Mouse (Mus musculus) Patski (cell line): ENCODE results near the gene Gm12248. TPM values are rescaled to one million over a fixed set of nuclear protein-coding genes. Genes with fewer than 3 reads are reported as not detected.
A peak's percentile ranks its signal among the peaks of the same experiment; 100 is the strongest.
"Not testable (repeated sequence)": the region's sequence is repeated elsewhere in the genome, so short reads cannot be mapped to it uniquely, and the experiment has no call there.

Source experiments
- ATAC-seq: fragments of 100-300 bp; one replicate; pipeline ENCODE4 v1.8.0; 2021
- CTCF ChIA-PET: fragments of 350-600 bp; sonication (Branson Sonifier 250); formaldehyde crosslinking; loops from one replicate; lab custom pipeline; 2022; ENCODE audit warnings: inconsistent platforms; lab: Charles Lee
- POLR2A ChIA-PET: fragments of 350-600 bp; sonication (Branson Sonifier 250); formaldehyde crosslinking; loops from one replicate; lab custom pipeline; 2022; ENCODE audit warnings: antibody characterized with exemption, inconsistent platforms; lab: Charles Lee
- DNase-seq: peaks from one replicate; pipeline ENCODE4 v3.0.0-alpha.2; 2011; ENCODE audit warnings: low read depth, low spot score
- H3K27me3 ChIP-seq: fragments of 371-371 bp; one replicate; pipeline ENCODE4 v1.5.1; 2021
- CTCF ChIP-seq: fragments of 100-300 bp; IDR thresholded peaks from one replicate; pipeline ENCODE4 v1.5.1; 2021
- in situ Hi-C: fragments of 300-500 bp; cut with MboI; formaldehyde crosslinking; loops from 3 replicates; pipeline ENCODE4 v1.11.1; 2018; ENCODE audit warnings: low pct_unique_long_range_greater_than_20kb, mixed read lengths
- polyA plus RNA-seq: library from polyadenylated mRNA; unstranded; gene quantifications from one replicate; pipeline ENCODE4 v1.2.3, GENCODE M21; 2021

The Gm12248 gene
- polyA plus RNA-seq, 1 experiment from 2014 or later, result not detected

GRCm38 (mm10) chr11:58092541-58092940 is 393 bp downstream of the Gm12248 start:
- no peaks in the 10 kb centered on the region for H3K27me3 ChIP-seq
- in situ Hi-C loops, result no loop called here
- POLR2A ChIA-PET, result no interaction called here
- no peak for TF ChIP-seq CTCF
- DNase-seq, result no peak
- no peak for ATAC-seq
- CTCF ChIA-PET, result interaction anchor here (1.0 kb wide), 1 partner anchor 19 kb away, joined by 3 read pairs; no protein-coding TSS in a partner anchor

DNA sequence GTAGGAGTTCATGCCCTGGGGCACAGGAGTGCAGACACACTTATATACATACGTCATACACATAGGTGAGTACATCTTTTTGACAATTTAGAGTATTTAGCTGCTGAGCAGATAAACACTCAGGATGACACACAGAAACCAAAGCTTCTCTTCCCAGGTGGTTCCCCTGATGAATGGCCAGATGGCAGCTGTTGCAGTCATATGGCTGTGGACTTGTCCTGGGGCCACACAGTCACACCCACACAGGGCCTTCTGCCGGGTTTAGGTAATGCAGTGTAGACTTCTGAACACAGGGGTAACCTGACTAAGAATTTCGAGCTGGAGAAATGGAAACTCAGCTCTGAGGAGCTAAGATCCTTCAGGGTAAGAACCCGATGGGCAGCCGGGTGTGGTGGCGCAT is 11.2 kb downstream of the Gm12248 start:
- DNase-seq (no peak), ATAC-seq (no peak)
- in situ Hi-C loops, result no loop called here
- TF ChIP-seq CTCF, result no peak
- ChIA-PET POLR2A (interaction anchor here (0.6 kb wide), 1 partner anchor 129 kb away, joined by 5 read pairs; no protein-coding TSS in a partner anchor), CTCF (no interaction called here)
- no peaks in the 10 kb centered on the region for H3K27me3 ChIP-seq

GRCm38 (mm10) chr11:58077270-58077669 is 15.7 kb downstream of the Gm12248 start:
- in situ Hi-C loops, result no loop called here
- ChIA-PET POLR2A (interaction anchor here (0.6 kb wide), 1 partner anchor 14 kb away, joined by 3 read pairs; no protein-coding TSS in a partner anchor), CTCF (interaction anchor here (0.6 to 1.3 kb wide), 2 partner anchors 19 to 82 kb away, joined by 3 to 4 read pairs; no protein-coding TSS in a partner anchor)
- no peak for TF ChIP-seq CTCF
- H3K27me3 ChIP-seq, result no peaks in the 10 kb centered on the region
- DNase-seq (no peak), ATAC-seq (no peak)

GRCm38 (mm10) chr11:58072978-58073377 is 20.0 kb downstream of the Gm12248 start:
- H3K27me3 ChIP-seq, result no peaks in the 10 kb centered on the region
- CTCF ChIA-PET, result interaction anchor here (1.4 to 1.5 kb wide), 2 partner anchors 10 to 19 kb away, joined by 3 read pairs; no protein-coding TSS in a partner anchor
- DNase-seq (no peak), ATAC-seq (no peak)
- in situ Hi-C loops, result no loop called here
- no peak for TF ChIP-seq CTCF
- POLR2A ChIA-PET, result no interaction called here

GRCm38 (mm10) chr11:58065025-58065424 is 27.9 kb downstream of the Gm12248 start:
- TF ChIP-seq CTCF, result no peak
- DNase-seq, result no peak
- POLR2A ChIA-PET, result interaction anchor here (1.2 kb wide), 1 partner anchor 39 kb away, joined by 3 read pairs; the partner anchor contains the start of gene Cnot8
- CTCF ChIA-PET, result no interaction called here
- ATAC-seq, result no peak
- no peaks in the 10 kb centered on the region for H3K27me3 ChIP-seq
- in situ Hi-C loops, result no loop called here

- DNase-seq, result no peak
- no peak for ATAC-seq
- no peak for TF ChIP-seq CTCF
- POLR2A ChIA-PET, result interaction anchor here (0.6 to 0.7 kb wide), 2 partner anchors 25 to 31 kb away, joined by 3 read pairs; no protein-coding TSS in a partner anchor
- in situ Hi-C loops, result loop anchor here (5.0 kb wide), 1 partner anchor 105 kb away; no protein-coding TSS in a partner anchor
- CTCF ChIA-PET, result interaction anchor here (1.2 to 2.2 kb wide), 2 partner anchors 11 to 111 kb away, joined by 3 to 6 read pairs; no protein-coding TSS in a partner anchor
- H3K27me3 ChIP-seq, result no peaks in the 10 kb centered on the region
Measured at GRCm38 (mm10) chr11:58062586-58062985, 30.3 kb downstream of the Gm12248 start.

- POLR2A ChIA-PET, CTCF ChIA-PET: not testable (repeated sequence)
Measured at GRCm38 (mm10) chr11:58061218-58061617, 31.7 kb downstream of the Gm12248 start.

GRCm38 (mm10) chr11:58059752-58060151 is 33.2 kb downstream of the Gm12248 start:
- CTCF ChIA-PET, result interaction anchor here (1.0 kb wide), 1 partner anchor 35 kb away, joined by 3 read pairs; no protein-coding TSS in a partner anchor
- POLR2A ChIA-PET, H3K27me3 ChIP-seq, ATAC-seq, DNase-seq: not testable (repeated sequence)
- in situ Hi-C loops, result loop anchor here (5.0 kb wide), 1 partner anchor 102 kb away; no protein-coding TSS in a partner anchor

More at GRCm38 (mm10) chr11:58061218-58061617, 31.7 kb downstream of the Gm12248 start:
- not testable (repeated sequence) for ATAC-seq, H3K27me3 ChIP-seq, DNase-seq
- in situ Hi-C loops, result loop anchor here (5.0 kb wide), 1 partner anchor 104 kb away; no protein-coding TSS in a partner anchor

- CTCF ChIA-PET, result interaction anchor here (0.9 to 1.5 kb wide), 10 partner anchors 11 to 98 kb away, joined by 3 to 4 read pairs (median 3); no protein-coding TSS in a partner anchor
- in situ Hi-C loops, result no loop called here
Measured at GRCm38 (mm10) chr11:58057455-58057854, 35.5 kb downstream of the Gm12248 start.

GRCm38 (mm10) chr11:58046438-58046837 is 46.5 kb downstream of the Gm12248 start:
- ChIA-PET CTCF (interaction anchor here (1.1 to 1.3 kb wide), 4 partner anchors 10 to 95 kb away, joined by 3 read pairs; no protein-coding TSS in a partner anchor), POLR2A (interaction anchor here (0.6 kb wide), 1 partner anchor 372 kb away, joined by 3 read pairs; no protein-coding TSS in a partner anchor)
- TF ChIP-seq CTCF, result peak; percentile 55
- H3K27me3 ChIP-seq, result no peaks in the 10 kb centered on the region
- ATAC-seq, result no peak
- no peak for DNase-seq
- in situ Hi-C loops, result no loop called here

More at GRCm38 (mm10) chr11:58057455-58057854, 35.5 kb downstream of the Gm12248 start:
- POLR2A ChIA-PET, result no interaction called here
- ATAC-seq (peak; percentile 39), DNase-seq (no peak)
- TF ChIP-seq CTCF, result peak; percentile 88
- no peaks in the 10 kb centered on the region for H3K27me3 ChIP-seq
